Mouse (Mus musculus) CD8-positive naive resting alpha-beta T cell, adult 2 months (primary cell): ENCODE results near the gene Ube2n.

ENCODE experiments used
- DNase-seq, 2 experiments: peaks; one replicate each; pipeline ENCODE4 v3.0.0; 2022; ENCODE audit warnings: low read depth in 2 of 2, low spot score in 2 of 2

The Ube2n gene

GRCm38 (mm10) chr10:95557337-95557828 is 42.4 kb downstream of the Ube2n start:
- peak; percentile 6 to 39 for DNase-seq

GRCm38 (mm10) chr10:95559426-95559825 is 44.5 kb downstream of the Ube2n start:
- no peak for DNase-seq

- DNase-seq = no peak
Observed at GRCm38 (mm10) chr10:95560394-95560983, 45.5 kb downstream of the Ube2n start.

- no peak for DNase-seq
Observed at GRCm38 (mm10) chr10:95561616-95562015, 46.7 kb downstream of the Ube2n start.

- DNase-seq = no peak
Observed at GRCm38 (mm10) chr10:95562395-95562794, 47.5 kb downstream of the Ube2n start.

GRCm38 (mm10) chr10:95562859-95563841 is 48.2 kb downstream of the Ube2n start:
- peak; percentile 9 to 28 for DNase-seq

GRCm38 (mm10) chr10:95563851-95564845 is 49.2 kb downstream of the Ube2n start, which contains the start of gene Nudt4:
TSS of gene Nudt4 (minus strand) at chr10:95564146.
- DNase-seq = peak; percentile 62 to 66

- DNase-seq = no peak
Observed at GRCm38 (mm10) chr10:95565156-95565854, 50.4 kb downstream of the Ube2n start.

GRCm38 (mm10) chr10:95566786-95567185 is 51.8 kb downstream of the Ube2n start:
- no peak for DNase-seq

GRCm38 (mm10) chr10:95567550-95567949 is 52.6 kb downstream of the Ube2n start:
- no peak for DNase-seq

- no peak for DNase-seq
Observed at GRCm38 (mm10) chr10:95568016-95568415, 53.1 kb downstream of the Ube2n start.

GRCm38 (mm10) chr10:95569441-95569840 is 54.5 kb downstream of the Ube2n start:
- no peak for DNase-seq

GRCm38 (mm10) chr10:95574994-95575393 is 60.0 kb downstream of the Ube2n start:
- no peak for DNase-seq

- no peak for DNase-seq
Observed at GRCm38 (mm10) chr10:95575839-95576380, 61.0 kb downstream of the Ube2n start.

- no peak for DNase-seq
Observed at GRCm38 (mm10) chr10:95576876-95577566, 62.1 kb downstream of the Ube2n start.

GRCm38 (mm10) chr10:95577567-95577950 is 62.6 kb downstream of the Ube2n start:
- no peak for DNase-seq

GRCm38 (mm10) chr10:95585554-95585953 is 70.6 kb downstream of the Ube2n start:
- DNase-seq = no peak

GRCm38 (mm10) chr10:95587509-95588220 is 72.7 kb downstream of the Ube2n start:
- DNase-seq = no peak

- DNase-seq = no peak
Observed at GRCm38 (mm10) chr10:95589196-95589595, 74.3 kb downstream of the Ube2n start.
